Mouse (Mus musculus) left cerebral cortex, postnatal 4 days (tissue): Measurements from ENCODE around the gene Tmem130. TPM values are rescaled to one million over a fixed set of nuclear protein-coding genes. Genes with fewer than 3 reads are reported as not detected.
"Not testable (repeated sequence)": the region's sequence is repeated elsewhere in the genome, so short reads cannot be mapped to it uniquely, and the experiment has no call there.

Experiments used
- DNase-seq: peaks from one replicate; pipeline ENCODE4 v3.0.0-alpha.2; 2022
- intact Hi-C: fragments of 180-260 bp; cut with DNase I; formaldehyde crosslinking; loops from one replicate; pipeline ENCODE4 v1.15.1; 2025
- total RNA-seq, 2 experiments: library from RNA; stranded (reverse); gene quantifications; 2 replicates each; pipeline ENCODE4 v1.2.3; 2021

Gene Tmem130
- total RNA-seq: 100 to 1,000 TPM; 183 to 239 TPM

GRCm38 (mm10) chr5:144761161-144761868 lies at the start of gene Tmem130:
Tmem130 (minus strand) TSS chr5:144761818.
- intact Hi-C loops: no loop called here

GRCm38 (mm10) chr5:144806931-144807330 lies 45.3 kb upstream of the Tmem130 start:
- no peak for DNase-seq
- intact Hi-C loops: no loop called here

More at GRCm38 (mm10) chr5:144761161-144761868, at the start of gene Tmem130:
- peak; percentile 63 for DNase-seq

GRCm38 (mm10) chr5:144804181-144804580 lies 42.6 kb upstream of the Tmem130 start:
- no peak for DNase-seq
- intact Hi-C loops: no loop called here

GRCm38 (mm10) chr5:144803066-144803465 lies 41.4 kb upstream of the Tmem130 start:
- intact Hi-C loops: no loop called here
- no peak for DNase-seq

GRCm38 (mm10) chr5:144797116-144797515 lies 35.5 kb upstream of the Tmem130 start:
- intact Hi-C loops: no loop called here
- DNase-seq: no peak

- intact Hi-C loops: no loop called here
- DNase-seq: peak; percentile 13
Measured at GRCm38 (mm10) chr5:144794687-144795086, 33.1 kb upstream of the Tmem130 start.

GRCm38 (mm10) chr5:144793374-144793773 lies 31.8 kb upstream of the Tmem130 start:
- DNase-seq: no peak
- intact Hi-C loops: no loop called here

- DNase-seq: no peak
- intact Hi-C loops: loop anchor here (5.0 kb wide), 1 partner anchor 36 kb away; no protein-coding TSS in a partner anchor
Measured at GRCm38 (mm10) chr5:144786464-144786863, 24.8 kb upstream of the Tmem130 start.

- intact Hi-C loops: no loop called here
- no peak for DNase-seq
Measured at GRCm38 (mm10) chr5:144780654-144781053, 19.0 kb upstream of the Tmem130 start.

- intact Hi-C loops: no loop called here
- DNase-seq: no peak
Measured at GRCm38 (mm10) chr5:144773231-144773630, 11.6 kb upstream of the Tmem130 start.

GRCm38 (mm10) chr5:144769067-144769482 lies 7.5 kb upstream of the Tmem130 start:
- no peak for DNase-seq
- intact Hi-C loops: no loop called here

- peak; percentile 91 for DNase-seq
- intact Hi-C loops: no loop called here
Measured at GRCm38 (mm10) chr5:144767911-144768841, 6.6 kb upstream of the Tmem130 start.

- DNase-seq, intact Hi-C loops: not testable (repeated sequence)
Measured at GRCm38 (mm10) chr5:144767106-144767798, 5.6 kb upstream of the Tmem130 start, which contains the start of gene Trrap. Trrap (plus strand) TSS chr5:144767732.

GRCm38 (mm10) chr5:144766646-144767045 lies 5.0 kb upstream of the Tmem130 start:
- intact Hi-C loops: no loop called here
- no peak for DNase-seq

GRCm38 (mm10) chr5:144766026-144766425 lies 4.4 kb upstream of the Tmem130 start:
- intact Hi-C loops: no loop called here
- no peak for DNase-seq

GRCm38 (mm10) chr5:144758422-144758821 lies 3.2 kb downstream of the Tmem130 start:
- DNase-seq: no peak
- intact Hi-C loops: no loop called here

- intact Hi-C loops: no loop called here
- no peak for DNase-seq
Measured at GRCm38 (mm10) chr5:144757402-144757801, 4.2 kb downstream of the Tmem130 start.

- intact Hi-C loops: no loop called here
- no peak for DNase-seq
Measured at GRCm38 (mm10) chr5:144755191-144755590, 6.4 kb downstream of the Tmem130 start.

- intact Hi-C loops: no loop called here
- DNase-seq: peak; percentile 35
Measured at GRCm38 (mm10) chr5:144753041-144753440, 8.6 kb downstream of the Tmem130 start.

GRCm38 (mm10) chr5:144752432-144752831 lies 9.2 kb downstream of the Tmem130 start:
- no peak for DNase-seq
- intact Hi-C loops: no loop called here

GRCm38 (mm10) chr5:144737101-144737500 lies 24.5 kb downstream of the Tmem130 start:
- no peak for DNase-seq
- intact Hi-C loops: loop anchor here (10.0 kb wide), 1 partner anchor 532 kb away; no protein-coding TSS in a partner anchor
